Comparison of ENCODE assay signal across 22 mouse cellular contexts in the genomic region with DNA sequence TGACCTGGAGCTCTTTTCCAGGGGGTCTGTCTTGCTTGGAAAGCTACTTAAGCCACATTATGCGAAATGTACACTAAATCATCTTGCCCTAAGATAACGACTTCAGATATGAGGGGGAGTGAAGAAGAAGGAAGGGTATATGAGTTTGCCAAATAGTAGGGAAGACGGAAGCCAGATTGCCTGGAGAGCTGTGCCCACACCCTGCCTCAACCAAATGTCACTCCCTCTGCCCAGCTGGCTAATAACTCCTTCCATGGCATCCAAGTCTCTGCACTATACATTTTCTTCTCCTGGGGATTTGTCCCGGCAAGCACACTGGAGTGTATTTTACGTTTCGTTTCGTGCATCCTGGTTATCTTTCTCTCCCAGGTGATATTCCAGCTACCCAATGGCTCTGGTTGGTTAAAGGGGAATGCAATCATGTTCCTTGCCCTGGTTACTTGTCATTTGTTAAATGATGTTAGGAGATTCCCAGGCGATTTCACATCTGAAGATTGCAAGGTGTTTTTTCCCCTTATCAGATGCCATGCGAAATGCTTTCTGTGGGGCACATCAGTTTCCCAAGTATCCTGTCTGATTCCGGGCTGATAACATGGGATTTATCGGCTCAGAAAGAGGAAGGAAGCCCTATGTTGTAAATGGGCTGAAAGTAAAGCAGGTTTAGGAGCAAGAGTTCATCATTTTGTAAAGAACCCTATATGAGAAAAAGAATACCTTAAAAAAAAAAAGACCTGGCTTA.
A peak's percentile ranks its signal among the peaks of the same experiment; 100 is the strongest.
DNase-seq lines count a peak whose midpoint lies in the region; ATAC-seq lines count a peak whose summit lies in the region.
"Had no signal": no experiment of that assay in that cellular context is flagged by ENCODE, and none has a peak within 500 bp of the region (broad histone marks: within the 10 kb centered on the region; RNA-seq: fewer than 3 reads in every experiment).

No protein-coding gene starts in this region.

- no peak overlapping the region; the same call in 1 of the 2 replicates for H3K27ac ChIP-seq in embryonic facial prominence, embryonic 10.5 days (replicated peaks)
- H3K27ac ChIP-seq: heart, embryonic 10.5 days; hindbrain, embryonic 15.5 days; limb, embryonic 13.5 days; liver, embryonic 12.5 days; midbrain, embryonic 12.5 days; neural tube, embryonic 15.5 days; stomach, postnatal 0 days had no signal

- WGBS in embryonic facial prominence, embryonic 10.5 days: 84% methylated on average over 11 of the region's 11 CpGs

- H3K27me3 ChIP-seq in embryonic facial prominence, embryonic 10.5 days (replicated peaks; ENCODE audit: low read depth, poor library complexity, severe bottlenecking): no peaks in the 10 kb centered on the region
- H3K27me3 ChIP-seq: hindbrain, embryonic 15.5 days; limb, embryonic 13.5 days; liver, embryonic 12.5 days; midbrain, embryonic 12.5 days; neural tube, embryonic 15.5 days; Patski had no signal

- no peaks in the 10 kb centered on the region for H3K9me3 ChIP-seq in embryonic facial prominence, embryonic 10.5 days
- H3K9me3 ChIP-seq: heart, embryonic 10.5 days; hindbrain, embryonic 15.5 days; limb, embryonic 13.5 days; liver, embryonic 12.5 days; midbrain, embryonic 12.5 days; neural tube, embryonic 15.5 days had no signal

- peak; percentile 12 to 14 for DNase-seq in cerebellum, postnatal 25 days
- DNase-seq in cerebellum, adult 18-20 months: no peak
- peak; percentile 65 for DNase-seq in 416B (ENCODE audit: low read depth)
- peak; percentile 45 for DNase-seq in layer of hippocampus, adult 9-11 months
- no peak for DNase-seq in embryonic facial prominence, embryonic 10.5 days (ENCODE audit: low spot score)
- no peak for DNase-seq in lung, postnatal 36 days
- DNase-seq: adrenal gland, adult 2 months; cerebellum, adult 9-11 months; heart, postnatal 4 days; kidney, adult 8-10 months; kidney, postnatal 14 days; lung, adult 18-20 months; lung, postnatal 10 days had no signal

- ATAC-seq in common myeloid progenitor, adult 5-6 weeks (replicated peaks; ENCODE audit: low read depth, poor library complexity, severe bottlenecking): peak; percentile 10; the same call in 1 of the 2 replicates
- ATAC-seq: liver, embryonic 12.5 days; Patski had no signal

- H3K4me1 ChIP-seq in embryonic facial prominence, embryonic 10.5 days: peaks cover 19% of the 10 kb centered on the region
- H3K4me1 ChIP-seq: heart, embryonic 10.5 days; hindbrain, embryonic 15.5 days; limb, embryonic 13.5 days; midbrain, embryonic 12.5 days; neural tube, embryonic 15.5 days had no signal

- H3K36me3 ChIP-seq in embryonic facial prominence, embryonic 10.5 days (replicated peaks): no peaks in the 10 kb centered on the region
- H3K36me3 ChIP-seq: heart, embryonic 10.5 days; hindbrain, embryonic 15.5 days; limb, embryonic 13.5 days; liver, embryonic 12.5 days; midbrain, embryonic 12.5 days; neural tube, embryonic 15.5 days had no signal

- no peak overlapping the region for H3K4me3 ChIP-seq in embryonic facial prominence, embryonic 10.5 days
- H3K4me3 ChIP-seq: heart, embryonic 10.5 days; hindbrain, embryonic 15.5 days; limb, embryonic 13.5 days; liver, embryonic 12.5 days; midbrain, embryonic 12.5 days; neural tube, embryonic 15.5 days had no signal

Comparison
In these comparisons a context has a peak if more than half of its experiments do, and no peak if none do; other contexts are left out.
1. DNase-seq: peak in cerebellum, postnatal 25 days (2 of 2), 416B (single experiment) and layer of hippocampus, adult 9-11 months (single experiment); none in cerebellum, adult 18-20 months (0 of 2), embryonic facial prominence, embryonic 10.5 days (single experiment) and lung, postnatal 36 days (single experiment).